Mouse (Mus musculus): ENCODE measurements around the gene Rbfox1. TPM values are rescaled to one million over a fixed set of nuclear protein-coding genes. Genes with fewer than 3 reads are reported as not detected.

The Rbfox1 gene
- polyA plus RNA-seq, 1 experiment: not detected

DNA sequence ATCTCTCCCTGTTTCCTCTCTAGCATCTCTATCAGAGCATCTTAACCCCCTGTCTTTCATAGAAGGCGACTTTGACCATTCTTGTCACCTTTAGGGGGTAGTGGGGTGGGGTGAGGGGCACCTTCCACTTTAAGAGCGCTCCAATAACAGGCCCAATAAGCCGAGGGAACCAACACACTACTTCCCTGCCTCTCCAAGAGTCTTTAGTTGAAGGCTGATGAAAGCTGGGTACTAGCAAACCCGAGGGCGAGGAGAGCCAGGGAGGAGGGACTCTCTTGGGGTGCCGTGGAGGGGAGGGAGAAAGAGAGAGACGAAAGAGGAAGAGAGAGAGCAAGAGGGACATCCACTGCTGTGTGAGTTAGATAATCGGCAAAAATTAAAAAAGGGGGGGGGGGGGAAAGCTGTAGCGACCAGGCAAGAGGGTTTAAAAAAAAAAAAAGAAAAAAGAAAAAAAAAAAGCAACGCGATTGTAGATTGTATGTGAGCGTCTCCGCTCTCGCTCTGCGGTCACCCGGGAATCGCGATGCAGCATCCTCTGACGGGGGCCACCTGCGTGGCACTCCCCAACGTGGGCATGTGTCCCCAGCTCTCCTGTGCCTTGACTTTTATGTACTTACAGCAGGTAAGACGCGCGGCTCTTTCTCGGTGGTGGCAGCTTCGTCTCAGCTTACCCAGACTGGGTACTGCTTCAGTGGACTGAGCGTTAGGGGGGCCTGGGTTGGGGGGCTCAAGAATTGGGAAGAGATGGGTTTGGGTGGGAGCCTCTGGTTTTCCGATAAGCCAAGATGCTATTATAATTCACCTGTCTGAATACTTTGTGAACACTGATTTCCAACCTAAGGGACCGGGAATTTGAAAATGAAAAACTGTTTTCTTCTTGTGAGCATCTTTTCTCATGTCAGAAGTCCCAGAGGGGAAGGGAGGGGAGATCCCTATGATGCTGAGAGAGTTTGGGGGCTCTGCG, 1154.5 kb downstream of the Rbfox1 start:
- no peak for TF ChIP-seq POLR2A (IDR thresholded peaks at IDR 0.05; ENCODE audit: borderline replicate concordance, control insufficient read depth, low read depth, low read length)
- no peak for TF ChIP-seq CTCF (IDR thresholded peaks at IDR 0.05; ENCODE audit: control insufficient read depth, insufficient read depth, low read length)
- H3K4me3 ChIP-seq (replicated peaks; ENCODE audit: control insufficient read depth, low read depth, low read length): no peak overlapping the region
- no peaks in the 10 kb centered on the region for H3K4me1 ChIP-seq (ENCODE audit: control insufficient read depth, insufficient read depth, low read length)
- no peak overlapping the region for H3K27ac ChIP-seq (ENCODE audit: control insufficient read depth, insufficient read depth, low read depth, low read length, poor library complexity)
- WGBS: 4% methylated on average over 29 of the region's 30 CpGs

DNA sequence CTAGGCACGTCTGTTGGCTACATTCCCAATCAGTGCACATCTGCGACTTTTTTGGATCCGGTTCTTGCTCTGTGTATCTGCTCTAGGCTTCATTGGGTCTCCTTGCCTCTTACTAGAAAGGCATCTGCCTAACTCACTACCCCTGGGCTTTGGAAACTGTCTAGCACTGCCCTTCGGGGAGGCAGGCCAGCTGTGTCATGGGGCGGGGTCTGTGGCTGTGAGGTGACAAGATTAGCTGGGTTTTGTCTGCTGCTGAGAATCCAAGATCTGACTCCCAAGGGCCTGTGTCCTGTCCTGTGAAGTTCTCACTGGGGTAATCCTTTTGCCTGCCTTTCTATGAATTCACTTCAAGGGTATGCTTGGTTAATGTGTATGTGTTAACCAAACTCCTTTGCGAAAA, 1155.5 kb downstream of the Rbfox1 start:
- TF ChIP-seq POLR2A (IDR thresholded peaks at IDR 0.05; ENCODE audit: borderline replicate concordance, control insufficient read depth, low read depth, low read length) (no peak), CTCF (IDR thresholded peaks at IDR 0.05; ENCODE audit: control insufficient read depth, insufficient read depth, low read length) (no peak)
- 43% methylated on average over 6 of the region's 6 CpGs for WGBS
- Histone ChIP-seq H3K4me3 (replicated peaks; ENCODE audit: control insufficient read depth, low read depth, low read length) (no peak overlapping the region), H3K4me1 (ENCODE audit: control insufficient read depth, insufficient read depth, low read length) (no peaks in the 10 kb centered on the region), H3K27ac (ENCODE audit: control insufficient read depth, insufficient read depth, low read depth, low read length, poor library complexity) (no peak overlapping the region)

DNA sequence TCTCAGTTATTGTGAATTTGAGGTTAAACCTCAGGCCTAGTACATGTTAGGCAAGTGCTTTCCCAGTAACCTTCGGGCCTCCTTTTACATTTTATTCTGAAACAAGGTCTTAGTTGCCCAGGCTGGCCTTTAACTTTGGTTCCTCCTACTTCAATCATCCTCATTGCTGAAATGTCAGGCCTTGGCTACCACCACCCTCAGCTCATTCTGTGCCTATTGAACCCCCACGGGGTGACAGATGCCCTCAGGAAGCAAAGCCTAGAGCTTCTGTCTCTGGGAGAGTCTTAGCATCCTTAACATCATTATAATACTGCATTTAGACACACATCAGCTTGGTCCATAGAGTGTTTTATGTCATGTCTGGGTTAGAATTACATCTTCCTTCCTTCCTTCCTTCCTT, 1162.3 kb downstream of the Rbfox1 start:
- 55% methylated on average over 2 of the region's 2 CpGs for WGBS

DNA sequence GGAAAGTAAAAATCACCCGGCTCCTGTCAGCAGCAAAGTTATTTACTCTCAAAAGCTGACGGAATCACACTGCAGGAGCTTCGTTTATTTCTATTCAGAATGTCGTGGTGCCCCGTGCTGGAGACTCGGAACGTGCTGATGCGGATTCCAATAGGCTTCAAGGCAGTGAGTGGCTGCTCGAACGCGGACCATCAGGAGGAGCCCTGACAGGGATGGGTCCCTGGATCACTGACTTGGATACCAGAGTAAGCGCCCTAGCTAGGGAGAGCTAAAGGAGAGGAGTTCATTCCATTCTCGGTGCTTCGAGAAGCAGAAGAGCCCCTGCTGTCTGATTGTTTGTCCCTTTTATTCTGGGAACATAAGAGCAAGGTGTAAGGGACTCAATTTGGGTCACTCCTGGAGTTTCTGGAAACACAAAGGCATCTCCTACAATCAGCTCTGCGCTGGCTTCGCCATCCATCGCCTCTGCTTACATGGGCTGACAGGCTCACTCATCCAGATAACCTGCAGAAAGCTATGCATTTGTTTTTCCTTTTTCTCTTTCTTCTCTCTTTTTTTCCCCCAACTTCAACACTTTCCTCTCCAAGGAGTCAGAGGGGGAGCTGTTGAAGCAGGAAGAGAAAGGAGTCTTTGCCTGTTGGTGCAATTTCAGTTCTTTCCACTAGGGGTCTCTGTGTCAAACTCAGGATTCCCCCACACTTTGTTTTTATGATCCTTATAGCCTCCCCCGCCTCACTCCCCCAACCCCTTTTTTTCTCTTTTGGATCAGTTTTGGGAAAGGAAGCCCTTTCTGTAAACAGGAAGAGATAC, 1164.2 kb downstream of the Rbfox1 start:
- H3K4me3 ChIP-seq (replicated peaks; ENCODE audit: control insufficient read depth, low read depth, low read length): no peak overlapping the region
- WGBS: 15% methylated on average over 18 of the region's 18 CpGs

More for the DNA sequence above, 1162.3 kb downstream of the Rbfox1 start:
- Histone ChIP-seq H3K4me1 (ENCODE audit: control insufficient read depth, insufficient read depth, low read length) (no peaks in the 10 kb centered on the region), H3K27ac (ENCODE audit: control insufficient read depth, insufficient read depth, low read depth, low read length, poor library complexity) (no peak overlapping the region), H3K4me3 (replicated peaks; ENCODE audit: control insufficient read depth, low read depth, low read length) (no peak overlapping the region)
- TF ChIP-seq POLR2A (IDR thresholded peaks at IDR 0.05; ENCODE audit: borderline replicate concordance, control insufficient read depth, low read depth, low read length) (no peak), CTCF (IDR thresholded peaks at IDR 0.05; ENCODE audit: control insufficient read depth, insufficient read depth, low read length) (no peak)

DNA sequence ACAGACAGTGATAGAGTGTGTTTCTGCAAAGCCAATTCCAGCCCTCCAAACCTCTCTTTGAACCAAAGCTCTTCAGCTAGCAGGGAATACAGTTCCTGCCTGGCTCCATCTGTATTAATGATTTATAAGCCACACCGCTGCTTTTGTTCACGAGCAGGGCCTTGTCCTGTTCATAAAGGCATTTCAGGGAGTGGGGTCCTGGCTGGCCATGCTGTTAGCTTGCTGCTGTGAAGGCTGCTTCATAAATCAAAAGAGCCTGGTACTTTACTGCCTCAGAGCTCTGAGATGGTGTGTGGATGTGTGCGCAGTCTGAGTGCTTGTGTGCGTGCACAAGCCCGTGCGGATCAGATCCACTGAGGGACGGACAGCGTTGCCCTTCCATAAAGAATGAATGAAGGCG, 1165.8 kb downstream of the Rbfox1 start:
- Histone ChIP-seq H3K4me1 (ENCODE audit: control insufficient read depth, insufficient read depth, low read length) (no peaks in the 10 kb centered on the region), H3K27ac (ENCODE audit: control insufficient read depth, insufficient read depth, low read depth, low read length, poor library complexity) (no peak overlapping the region), H3K4me3 (replicated peaks; ENCODE audit: control insufficient read depth, low read depth, low read length) (no peak overlapping the region)
- no peak for TF ChIP-seq POLR2A (IDR thresholded peaks at IDR 0.05; ENCODE audit: borderline replicate concordance, control insufficient read depth, low read depth, low read length)
- 86% methylated on average over 9 of the region's 9 CpGs for WGBS

More for the DNA sequence above, 1164.2 kb downstream of the Rbfox1 start:
- TF ChIP-seq CTCF (IDR thresholded peaks at IDR 0.05; ENCODE audit: control insufficient read depth, insufficient read depth, low read length): no peak
- TF ChIP-seq POLR2A (IDR thresholded peaks at IDR 0.05; ENCODE audit: borderline replicate concordance, control insufficient read depth, low read depth, low read length): no peak
- Histone ChIP-seq H3K4me1 (ENCODE audit: control insufficient read depth, insufficient read depth, low read length) (no peaks in the 10 kb centered on the region), H3K27ac (ENCODE audit: control insufficient read depth, insufficient read depth, low read depth, low read length, poor library complexity) (no peak overlapping the region)

DNA sequence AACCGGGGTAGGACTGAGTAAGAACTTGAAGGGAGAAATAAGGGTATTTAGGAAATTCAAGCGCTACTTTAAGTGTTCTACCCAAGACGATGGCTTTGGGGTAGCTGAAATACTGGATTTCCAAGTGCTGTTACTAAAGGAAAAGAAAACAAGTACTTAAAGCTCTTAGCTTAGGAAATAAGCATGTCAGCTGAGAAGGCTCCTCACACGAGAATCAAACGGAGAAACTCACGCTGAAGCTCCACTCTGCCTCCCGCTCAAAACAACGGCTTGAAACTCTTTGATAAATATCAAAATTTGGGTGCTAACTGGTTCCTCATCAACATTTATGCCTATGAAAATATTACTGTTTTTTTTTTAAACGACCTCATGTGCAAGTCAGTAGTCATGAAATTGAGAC, 1166.8 kb downstream of the Rbfox1 start:
- Histone ChIP-seq H3K27ac (ENCODE audit: control insufficient read depth, insufficient read depth, low read depth, low read length, poor library complexity) (no peak overlapping the region), H3K4me1 (ENCODE audit: control insufficient read depth, insufficient read depth, low read length) (no peaks in the 10 kb centered on the region), H3K4me3 (replicated peaks; ENCODE audit: control insufficient read depth, low read depth, low read length) (no peak overlapping the region)
- WGBS: 72% methylated on average over 9 of the region's 9 CpGs
- no peak for TF ChIP-seq CTCF (IDR thresholded peaks at IDR 0.05; ENCODE audit: control insufficient read depth, insufficient read depth, low read length)
- TF ChIP-seq POLR2A (IDR thresholded peaks at IDR 0.05; ENCODE audit: borderline replicate concordance, control insufficient read depth, low read depth, low read length): no peak

DNA sequence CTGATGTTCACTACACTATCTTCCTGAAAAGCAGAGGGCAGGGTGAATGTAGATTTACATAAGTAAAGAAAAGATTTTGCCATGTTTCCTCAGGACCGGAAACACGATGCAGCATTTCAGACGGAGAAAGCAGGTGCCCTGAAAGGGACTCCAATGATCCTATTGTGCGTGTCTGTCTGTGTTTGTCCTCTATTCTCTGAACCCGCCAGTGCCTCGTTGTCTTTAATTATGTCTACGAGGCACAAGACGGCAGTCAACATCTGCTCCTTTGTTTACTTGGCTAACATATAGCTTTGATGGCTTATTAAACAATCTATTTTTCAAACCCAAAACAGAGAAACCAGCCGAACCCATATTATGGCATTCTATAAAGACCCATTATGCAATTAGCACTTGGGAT, 1167.3 kb downstream of the Rbfox1 start:
- TF ChIP-seq POLR2A (IDR thresholded peaks at IDR 0.05; ENCODE audit: borderline replicate concordance, control insufficient read depth, low read depth, low read length) (no peak), CTCF (IDR thresholded peaks at IDR 0.05; ENCODE audit: control insufficient read depth, insufficient read depth, low read length) (no peak)
- Histone ChIP-seq H3K4me1 (ENCODE audit: control insufficient read depth, insufficient read depth, low read length) (no peaks in the 10 kb centered on the region), H3K27ac (ENCODE audit: control insufficient read depth, insufficient read depth, low read depth, low read length, poor library complexity) (no peak overlapping the region), H3K4me3 (replicated peaks; ENCODE audit: control insufficient read depth, low read depth, low read length) (no peak overlapping the region)
- 73% methylated on average over 9 of the region's 9 CpGs for WGBS

DNA sequence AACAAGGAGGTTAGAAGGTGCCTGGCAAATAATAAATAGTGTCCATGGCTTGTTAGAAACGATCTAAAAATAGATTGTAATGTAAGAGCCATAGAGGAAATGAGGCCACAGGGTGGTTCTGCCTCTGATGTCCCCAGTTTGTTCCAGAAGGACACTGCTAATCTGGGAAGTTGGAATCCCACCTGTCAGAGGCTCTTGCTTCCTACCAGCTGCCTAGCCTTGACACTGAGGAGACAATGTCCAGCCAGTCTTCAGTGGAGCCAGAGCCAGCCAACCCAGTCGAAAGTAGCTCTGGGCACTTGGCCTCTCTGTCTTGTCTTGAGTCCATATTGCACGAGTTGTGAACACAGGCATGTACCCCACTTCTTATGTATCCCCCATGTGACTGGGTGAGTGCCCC, 1172.6 kb downstream of the Rbfox1 start:
- Histone ChIP-seq H3K4me1 (ENCODE audit: control insufficient read depth, insufficient read depth, low read length) (no peaks in the 10 kb centered on the region), H3K27ac (ENCODE audit: control insufficient read depth, insufficient read depth, low read depth, low read length, poor library complexity) (no peak overlapping the region), H3K4me3 (replicated peaks; ENCODE audit: control insufficient read depth, low read depth, low read length) (no peak overlapping the region)
- WGBS: 73% methylated on average over 3 of the region's 3 CpGs
- TF ChIP-seq POLR2A (IDR thresholded peaks at IDR 0.05; ENCODE audit: borderline replicate concordance, control insufficient read depth, low read depth, low read length): no peak
- TF ChIP-seq CTCF (IDR thresholded peaks at IDR 0.05; ENCODE audit: control insufficient read depth, insufficient read depth, low read length): no peak

Measured in bone marrow, adult 2 months (tissue).